Mouse (Mus musculus): ENCODE data around the gene Phb2. TPM values are rescaled to one million over a fixed set of nuclear protein-coding genes. Genes with fewer than 3 reads are reported as not detected.
"Not testable (repeated sequence)": the region's sequence is repeated elsewhere in the genome, so short reads cannot be mapped to it uniquely, and the experiment has no call there.

Gene Phb2
- 100 to 1,000 TPM; 111 to 126 (median 116) TPM for total RNA-seq (2022)

- peak; percentile 93 to 97 for DNase-seq (ENCODE audit: low spot score in 2 of 2)
Measured at GRCm38 (mm10) chr6:124711824-124712782, at the start of gene Phb2, which contains the start of gene Emg1. Gene Phb2, plus strand, starts transcription at chr6:124712336. Gene Emg1, minus strand, starts transcription at chr6:124712178.

- DNase-seq (ENCODE audit: low spot score in 2 of 2): peak; percentile 94 to 98
Measured at GRCm38 (mm10) chr6:124662477-124663423, 49.4 kb upstream of the Phb2 start, which contains the start of gene Lpcat3. Gene Lpcat3, plus strand, starts transcription at chr6:124663027.

- DNase-seq (ENCODE audit: low spot score in 2 of 2): no peak
Measured at GRCm38 (mm10) chr6:124663424-124663795, 48.7 kb upstream of the Phb2 start.

GRCm38 (mm10) chr6:124664256-124664655 lies 47.9 kb upstream of the Phb2 start:
- no peak for DNase-seq (ENCODE audit: low spot score in 2 of 2)

GRCm38 (mm10) chr6:124665011-124665410 lies 47.1 kb upstream of the Phb2 start:
- no peak for DNase-seq (ENCODE audit: low spot score in 2 of 2)

- DNase-seq (ENCODE audit: low spot score in 2 of 2): no peak
Measured at GRCm38 (mm10) chr6:124669234-124669859, 42.8 kb upstream of the Phb2 start.

- no peak for DNase-seq (ENCODE audit: low spot score in 2 of 2)
Measured at GRCm38 (mm10) chr6:124670281-124670900, 41.7 kb upstream of the Phb2 start.

GRCm38 (mm10) chr6:124672100-124672499 lies 40.0 kb upstream of the Phb2 start:
- DNase-seq (ENCODE audit: low spot score in 2 of 2): no peak

- peak; percentile 16 to 58 for DNase-seq (ENCODE audit: low spot score in 2 of 2)
Measured at GRCm38 (mm10) chr6:124673619-124674018, 38.5 kb upstream of the Phb2 start.

GRCm38 (mm10) chr6:124674591-124674990 lies 37.5 kb upstream of the Phb2 start:
- no peak for DNase-seq (ENCODE audit: low spot score in 2 of 2)

GRCm38 (mm10) chr6:124676171-124676570 lies 36.0 kb upstream of the Phb2 start:
- no peak for DNase-seq (ENCODE audit: low spot score in 2 of 2)

- DNase-seq (ENCODE audit: low spot score in 2 of 2): no peak
Measured at GRCm38 (mm10) chr6:124678769-124679168, 33.4 kb upstream of the Phb2 start.

- no peak for DNase-seq (ENCODE audit: low spot score in 2 of 2)
Measured at GRCm38 (mm10) chr6:124679486-124679885, 32.6 kb upstream of the Phb2 start.

- not testable (repeated sequence) for DNase-seq (ENCODE audit: low spot score in 2 of 2)
Measured at GRCm38 (mm10) chr6:124682291-124682690, 29.8 kb upstream of the Phb2 start.

GRCm38 (mm10) chr6:124683591-124684417 lies 28.3 kb upstream of the Phb2 start:
- DNase-seq (ENCODE audit: low spot score in 2 of 2): peak in 1 of 2 experiments; percentile 33

- no peak for DNase-seq (ENCODE audit: low spot score in 2 of 2)
Measured at GRCm38 (mm10) chr6:124685606-124686386, 26.3 kb upstream of the Phb2 start.

GRCm38 (mm10) chr6:124686644-124687043 lies 25.5 kb upstream of the Phb2 start:
- DNase-seq (ENCODE audit: low spot score in 2 of 2): not testable (repeated sequence)

GRCm38 (mm10) chr6:124688151-124688758 lies 23.9 kb upstream of the Phb2 start:
- DNase-seq (ENCODE audit: low spot score in 2 of 2): no peak

- DNase-seq (ENCODE audit: low spot score in 2 of 2): no peak
Measured at GRCm38 (mm10) chr6:124689011-124689410, 23.1 kb upstream of the Phb2 start.

Data from left cerebral cortex, adult 8-10 months (tissue).